Mouse (Mus musculus): ENCODE measurements around the gene Vps26c. TPM values are rescaled to one million over a fixed set of nuclear protein-coding genes. Genes with fewer than 3 reads are reported as not detected.

The Vps26c gene
- polyA plus RNA-seq, 1 experiment from 2014 or later, result 39.3 TPM

DNA sequence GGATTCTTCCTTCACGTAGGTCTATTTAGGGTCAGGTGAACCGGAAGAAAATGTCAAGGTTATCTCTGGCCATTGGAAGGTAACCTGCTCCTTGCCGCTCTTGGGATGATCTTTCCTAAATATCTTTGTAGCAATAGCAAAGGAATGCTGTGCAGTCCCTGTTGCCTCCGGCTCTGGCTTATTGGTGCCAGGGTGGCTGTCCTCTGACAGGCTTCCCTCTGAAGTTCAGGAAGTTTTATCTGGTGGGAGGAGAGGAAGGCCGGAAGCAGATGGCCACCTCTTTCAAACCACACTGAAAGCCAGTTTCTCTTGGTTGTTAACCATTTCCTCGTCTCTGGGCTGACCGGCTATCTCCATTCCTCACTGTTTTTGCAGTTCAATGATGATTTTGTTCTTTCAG lies 32.7 kb upstream of the Vps26c start:
- H3K9ac ChIP-seq (ENCODE audit: low read depth, low read length), result peak overlapping the region; percentile 16; the same call in 1 of the 2 replicates
- peak overlapping the region; percentile 54 for H3K4me2 ChIP-seq
- no peaks in the 10 kb centered on the region for H3K36me3 ChIP-seq (ENCODE audit: control insufficient read depth, insufficient read depth, low read length)
- WGBS, result 10% methylated on average over 7 of the region's 7 CpGs
- ATAC-seq (replicated peaks; ENCODE audit: low FRiP score), result peak; percentile 41; the same call in 1 of the 2 replicates
- H3K27ac ChIP-seq (ENCODE audit: low read depth, low read length), result peak overlapping the region; percentile 75
- H3K4me1 ChIP-seq (replicated peaks; ENCODE audit: control insufficient read depth, insufficient read depth, low read length), result peaks cover 20% of the 10 kb centered on the region
- peak overlapping the region; percentile 1; the same call in 1 of the 2 replicates for H3K4me3 ChIP-seq (ENCODE audit: low read depth, low read length)
- no peaks in the 10 kb centered on the region for H3K27me3 ChIP-seq (replicated peaks; ENCODE audit: control insufficient read depth, insufficient read depth, low read length)
- H3K9me3 ChIP-seq (ENCODE audit: control insufficient read depth, low read length), result no peaks in the 10 kb centered on the region; the same call in 1 of the 2 replicates
- no peak for DNase-seq (ENCODE audit: low spot score)

DNA sequence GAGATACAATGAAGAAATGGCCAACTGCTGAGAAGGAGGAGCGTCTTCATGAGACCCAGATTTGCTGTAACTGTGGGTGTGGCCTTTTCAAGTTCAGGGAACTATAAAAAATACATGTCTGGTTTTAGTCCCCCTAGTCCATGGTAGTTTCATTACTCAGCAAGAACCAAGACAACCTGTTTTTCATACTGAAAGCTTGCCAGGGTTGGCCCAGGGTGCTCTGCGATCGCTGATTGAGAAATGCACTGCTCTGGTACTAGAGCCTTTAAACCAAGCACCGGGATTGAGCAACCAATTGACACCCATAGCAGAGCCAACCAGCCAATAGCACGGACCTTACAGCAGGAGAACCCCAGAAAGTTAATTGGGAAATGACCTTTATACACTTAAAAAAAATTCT lies 29.6 kb upstream of the Vps26c start:
- H3K9ac ChIP-seq (ENCODE audit: low read depth, low read length), result no peak overlapping the region
- H3K4me1 ChIP-seq (replicated peaks; ENCODE audit: control insufficient read depth, insufficient read depth, low read length), result peaks cover 23% of the 10 kb centered on the region
- no peaks in the 10 kb centered on the region for H3K36me3 ChIP-seq (ENCODE audit: control insufficient read depth, insufficient read depth, low read length)
- ATAC-seq (replicated peaks; ENCODE audit: low FRiP score) (no peak), DNase-seq (ENCODE audit: low spot score) (no peak)
- no peak overlapping the region for H3K4me3 ChIP-seq (ENCODE audit: low read depth, low read length)
- no peak overlapping the region for H3K27ac ChIP-seq (ENCODE audit: low read depth, low read length)
- H3K27me3 ChIP-seq (replicated peaks; ENCODE audit: control insufficient read depth, insufficient read depth, low read length), result no peaks in the 10 kb centered on the region
- 82% methylated on average over 5 of the region's 5 CpGs for WGBS
- H3K4me2 ChIP-seq, result no peak overlapping the region
- H3K9me3 ChIP-seq (ENCODE audit: control insufficient read depth, low read length), result no peaks in the 10 kb centered on the region; the same call in 1 of the 2 replicates

DNA sequence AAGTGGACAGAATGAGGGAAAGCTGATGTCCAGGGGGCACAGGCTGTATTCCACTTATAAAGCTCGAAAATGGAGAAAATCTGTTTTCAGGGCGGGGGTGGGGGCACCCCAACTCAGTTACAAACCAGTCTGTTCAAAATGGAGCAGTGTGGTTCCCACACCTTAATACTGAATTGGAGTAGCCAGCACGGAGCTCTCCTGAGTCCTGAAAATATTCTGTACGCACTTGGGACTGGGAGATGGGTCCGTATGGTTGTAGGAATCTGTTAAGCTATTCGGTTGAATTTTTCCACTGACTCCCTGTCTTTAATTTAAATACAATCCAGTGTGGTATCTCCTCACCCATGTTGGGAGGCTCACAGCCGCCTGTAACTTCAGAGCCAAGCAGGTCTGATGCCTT lies 28.7 kb upstream of the Vps26c start:
- no peak for DNase-seq (ENCODE audit: low spot score)
- H3K9ac ChIP-seq (ENCODE audit: low read depth, low read length), result no peak overlapping the region
- no peak overlapping the region for H3K4me2 ChIP-seq
- H3K9me3 ChIP-seq (ENCODE audit: control insufficient read depth, low read length), result no peaks in the 10 kb centered on the region; the same call in 1 of the 2 replicates
- H3K4me3 ChIP-seq (ENCODE audit: low read depth, low read length), result no peak overlapping the region
- WGBS, result 78% methylated on average over 7 of the region's 7 CpGs
- H3K27ac ChIP-seq (ENCODE audit: low read depth, low read length), result no peak overlapping the region
- no peaks in the 10 kb centered on the region for H3K27me3 ChIP-seq (replicated peaks; ENCODE audit: control insufficient read depth, insufficient read depth, low read length)
- H3K36me3 ChIP-seq (ENCODE audit: control insufficient read depth, insufficient read depth, low read length), result no peaks in the 10 kb centered on the region
- no peak for ATAC-seq (replicated peaks; ENCODE audit: low FRiP score)
- peaks cover 17% of the 10 kb centered on the region for H3K4me1 ChIP-seq (replicated peaks; ENCODE audit: control insufficient read depth, insufficient read depth, low read length)

GRCm38 (mm10) chr16:94551934-94552333 lies 25.3 kb upstream of the Vps26c start:
- DNase-seq (ENCODE audit: low spot score) (no peak), ATAC-seq (replicated peaks; ENCODE audit: low FRiP score) (no peak; the same call in 1 of the 2 replicates)
- H3K36me3 ChIP-seq (ENCODE audit: control insufficient read depth, insufficient read depth, low read length), result no peaks in the 10 kb centered on the region
- H3K9ac ChIP-seq (ENCODE audit: low read depth, low read length), result no peak overlapping the region
- peaks cover 3% of the 10 kb centered on the region for H3K4me1 ChIP-seq (replicated peaks; ENCODE audit: control insufficient read depth, insufficient read depth, low read length)
- no peak overlapping the region for H3K27ac ChIP-seq (ENCODE audit: low read depth, low read length)
- H3K9me3 ChIP-seq (ENCODE audit: control insufficient read depth, low read length), result no peaks in the 10 kb centered on the region; the same call in 1 of the 2 replicates
- no peaks in the 10 kb centered on the region for H3K27me3 ChIP-seq (replicated peaks; ENCODE audit: control insufficient read depth, insufficient read depth, low read length)
- H3K4me3 ChIP-seq (ENCODE audit: low read depth, low read length), result no peak overlapping the region
- H3K4me2 ChIP-seq, result no peak overlapping the region

GRCm38 (mm10) chr16:94549813-94550212 lies 23.2 kb upstream of the Vps26c start:
- Histone ChIP-seq H3K9me3 (ENCODE audit: control insufficient read depth, low read length) (no peaks in the 10 kb centered on the region; the same call in 1 of the 2 replicates), H3K36me3 (ENCODE audit: control insufficient read depth, insufficient read depth, low read length) (no peaks in the 10 kb centered on the region), H3K27me3 (replicated peaks; ENCODE audit: control insufficient read depth, insufficient read depth, low read length) (no peaks in the 10 kb centered on the region), H3K4me3 (ENCODE audit: low read depth, low read length) (no peak overlapping the region), H3K4me1 (replicated peaks; ENCODE audit: control insufficient read depth, insufficient read depth, low read length) (peaks cover 5% of the 10 kb centered on the region), H3K9ac (ENCODE audit: low read depth, low read length) (no peak overlapping the region), H3K4me2 (no peak overlapping the region), H3K27ac (ENCODE audit: low read depth, low read length) (no peak overlapping the region)
- 57% methylated on average over 10 of the region's 10 CpGs for WGBS
- DNase-seq (ENCODE audit: low spot score), result no peak
- ATAC-seq (replicated peaks; ENCODE audit: low FRiP score), result no peak

DNA sequence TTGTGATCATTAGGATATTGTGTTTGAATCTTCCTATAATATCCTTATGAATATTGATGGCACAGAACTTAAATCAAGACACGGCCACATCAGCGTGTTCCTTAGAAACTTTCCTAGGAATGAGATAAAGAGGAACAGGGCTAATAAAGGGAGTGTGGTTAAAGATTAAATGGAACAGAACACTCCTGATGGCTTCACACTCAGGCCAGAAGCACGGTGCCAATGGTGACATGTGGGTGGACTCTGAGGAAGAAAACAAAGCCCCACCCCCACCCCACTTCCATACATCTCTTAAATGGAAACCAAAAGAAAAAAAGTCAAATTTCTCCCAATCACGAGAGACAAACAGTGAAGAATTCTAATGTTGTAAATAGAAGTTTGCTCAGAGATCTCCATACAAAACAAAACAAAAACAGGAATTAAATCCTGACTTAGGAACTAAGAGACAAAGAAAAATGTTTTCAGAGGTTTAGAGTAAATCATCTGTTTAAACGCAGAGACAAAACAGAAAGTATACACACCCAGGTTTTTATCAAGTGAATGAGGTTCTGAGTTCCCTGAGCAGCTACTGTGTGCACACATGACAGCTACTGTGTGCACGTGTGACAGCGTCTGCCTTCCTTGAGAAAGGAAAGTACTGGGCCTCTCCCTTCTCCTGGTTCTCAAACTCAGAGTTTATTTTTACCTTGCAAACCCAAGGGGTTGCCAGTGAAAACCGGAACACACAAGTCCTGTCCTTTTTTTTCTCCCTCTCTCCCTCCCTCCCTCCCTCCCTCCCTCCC lies 19.3 kb upstream of the Vps26c start:
- no peak overlapping the region for H3K27ac ChIP-seq (ENCODE audit: low read depth, low read length)

GRCm38 (mm10) chr16:94544540-94545105 lies 18.0 kb upstream of the Vps26c start:
- no peak overlapping the region for H3K4me2 ChIP-seq
- peaks cover 4% of the 10 kb centered on the region; the same call in 1 of the 2 replicates for H3K4me1 ChIP-seq (replicated peaks; ENCODE audit: control insufficient read depth, insufficient read depth, low read length)
- DNase-seq (ENCODE audit: low spot score) (no peak), ATAC-seq (replicated peaks; ENCODE audit: low FRiP score) (peak; percentile 58)
- H3K27ac ChIP-seq (ENCODE audit: low read depth, low read length), result no peak overlapping the region
- no peaks in the 10 kb centered on the region for H3K9me3 ChIP-seq (ENCODE audit: control insufficient read depth, low read length)
- no peak overlapping the region for H3K9ac ChIP-seq (ENCODE audit: low read depth, low read length)
- H3K36me3 ChIP-seq (ENCODE audit: control insufficient read depth, insufficient read depth, low read length), result no peaks in the 10 kb centered on the region
- H3K4me3 ChIP-seq (ENCODE audit: low read depth, low read length), result no peak overlapping the region
- WGBS, result 55% methylated on average over 11 of the region's 11 CpGs
- no peaks in the 10 kb centered on the region for H3K27me3 ChIP-seq (replicated peaks; ENCODE audit: control insufficient read depth, insufficient read depth, low read length)

More for the DNA sequence above, 19.3 kb upstream of the Vps26c start:
- Histone ChIP-seq H3K4me3 (ENCODE audit: low read depth, low read length) (no peak overlapping the region), H3K36me3 (ENCODE audit: control insufficient read depth, insufficient read depth, low read length) (no peaks in the 10 kb centered on the region), H3K9ac (ENCODE audit: low read depth, low read length) (no peak overlapping the region), H3K9me3 (ENCODE audit: control insufficient read depth, low read length) (no peaks in the 10 kb centered on the region), H3K4me1 (replicated peaks; ENCODE audit: control insufficient read depth, insufficient read depth, low read length) (peaks cover 4% of the 10 kb centered on the region; the same call in 1 of the 2 replicates), H3K4me2 (no peak overlapping the region), H3K27me3 (replicated peaks; ENCODE audit: control insufficient read depth, insufficient read depth, low read length) (no peaks in the 10 kb centered on the region)
- DNase-seq (ENCODE audit: low spot score) (no peak), ATAC-seq (replicated peaks; ENCODE audit: low FRiP score) (no peak)
- 45% methylated on average over 8 of the region's 8 CpGs for WGBS

DNA sequence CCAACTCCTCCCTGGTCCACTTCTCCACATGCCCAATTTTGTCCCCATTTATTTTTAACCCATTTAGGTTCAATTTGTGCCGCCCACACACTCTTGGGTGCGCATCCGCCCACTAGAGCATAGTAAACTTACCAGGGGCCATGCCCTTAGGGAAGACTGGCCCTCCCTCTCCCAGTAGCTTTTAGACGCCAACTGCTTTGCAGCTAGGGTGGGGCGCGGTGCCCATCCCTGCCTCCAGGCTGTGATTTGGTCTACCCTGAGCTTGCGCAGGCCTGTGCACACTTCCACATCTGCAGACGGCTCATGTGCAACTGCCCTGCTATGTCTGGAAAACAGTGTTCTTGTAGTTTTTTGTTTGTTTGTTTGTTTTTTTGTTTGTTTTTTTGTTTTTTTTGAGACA lies 16.3 kb upstream of the Vps26c start:
- Histone ChIP-seq H3K4me2 (no peak overlapping the region), H3K9ac (ENCODE audit: low read depth, low read length) (no peak overlapping the region), H3K27me3 (replicated peaks; ENCODE audit: control insufficient read depth, insufficient read depth, low read length) (no peaks in the 10 kb centered on the region), H3K4me3 (ENCODE audit: low read depth, low read length) (no peak overlapping the region), H3K4me1 (replicated peaks; ENCODE audit: control insufficient read depth, insufficient read depth, low read length) (peaks cover 4% of the 10 kb centered on the region; the same call in 1 of the 2 replicates), H3K36me3 (ENCODE audit: control insufficient read depth, insufficient read depth, low read length) (no peaks in the 10 kb centered on the region), H3K27ac (ENCODE audit: low read depth, low read length) (no peak overlapping the region), H3K9me3 (ENCODE audit: control insufficient read depth, low read length) (no peaks in the 10 kb centered on the region)
- DNase-seq (ENCODE audit: low spot score) (no peak), ATAC-seq (replicated peaks; ENCODE audit: low FRiP score) (no peak)
- WGBS, result 88% methylated on average over 8 of the region's 8 CpGs
